Mouse (Mus musculus) liver, postnatal 0 days (tissue): ENCODE results near the gene Eif4h. TPM values are rescaled to one million over a fixed set of nuclear protein-coding genes. Genes with fewer than 3 reads are reported as not detected.
"Not testable (repeated sequence)": the region's sequence is repeated elsewhere in the genome, so short reads cannot be mapped to it uniquely, and the experiment has no call there.

Experiments used
- ATAC-seq: fragments of 200-750 bp; cut with Nextera tagmentation; 2 replicates; pipeline ENCODE4 v1.8.0; 2017; ENCODE audit warnings: mild to moderate bottlenecking, moderate library complexity
- DNase-seq: peaks from one replicate; pipeline ENCODE4 v3.0.0-alpha.2; 2016
- H3K27ac ChIP-seq: fragments of 300-500 bp; sonication (generic); 2 replicates; pipeline ENCODE4 v1.5.1; 2014; ENCODE audit warnings: antibody characterized with exemption, moderate library complexity, mild to moderate bottlenecking, low read depth
- H3K27me3 ChIP-seq: fragments of 300-500 bp; sonication (generic); 2 replicates; pipeline ENCODE4 v1.6.1; 2014; ENCODE audit warnings: low read length, control low read depth, mixed read lengths; ENCODE audit not compliant: insufficient read depth
- H3K36me3 ChIP-seq: fragments of 300-500 bp; sonication (generic); replicated peaks from 2 replicates; pipeline ENCODE4 v1.6.1; 2014; ENCODE audit warnings: mild to moderate bottlenecking, control low read depth, low read length, moderate library complexity, mixed read lengths; ENCODE audit not compliant: insufficient read depth
- H3K4me1 ChIP-seq: fragments of 300-500 bp; sonication (generic); 2 replicates; pipeline ENCODE4 v1.6.1; 2014; ENCODE audit warnings: antibody characterized with exemption, mild to moderate bottlenecking, control low read depth; ENCODE audit not compliant: insufficient read depth
- H3K4me2 ChIP-seq: fragments of 300-500 bp; sonication (generic); 2 replicates; pipeline ENCODE4 v1.6.1; 2014; ENCODE audit warnings: low read depth, mild to moderate bottlenecking, low read length, moderate library complexity, mixed read lengths
- H3K4me3 ChIP-seq: fragments of 300-500 bp; sonication (generic); 2 replicates; pipeline ENCODE4 v1.5.1; 2014; ENCODE audit warnings: low read depth, low read length
- H3K9ac ChIP-seq: fragments of 300-500 bp; sonication (generic); replicated peaks from 2 replicates; pipeline ENCODE4 v1.6.1; 2014; ENCODE audit warnings: mild to moderate bottlenecking, moderate library complexity
- H3K9me3 ChIP-seq: fragments of 300-500 bp; sonication (generic); 2 replicates; pipeline ENCODE4 v1.6.1; 2016; ENCODE audit warnings: mild to moderate bottlenecking, control low read depth, low read length, mixed read lengths
- CTCF ChIP-seq: sonication (generic); IDR thresholded peaks from 2 replicates; pipeline ENCODE4 v1.5.1; 2016; ENCODE audit warnings: antibody characterized with exemption, low read depth
- EP300 ChIP-seq: IDR thresholded peaks from 2 replicates; pipeline ENCODE4 v1.6.1; 2016; ENCODE audit warnings: antibody characterized with exemption, low read depth, mild to moderate bottlenecking
- WGBS: fragments of 180-500 bp; shearing (Covaris S2); extraction: QIAGEN DNeasy Blood & Tissue Kit; methylation state at CpG from one replicate; pipeline ENCODE4 v1.1.7; 2014; ENCODE audit not compliant: insufficient replicate concordance; 5-methylcytosine and 5-hydroxymethylcytosine counted together
- polyA plus RNA-seq: library from polyadenylated mRNA; unstranded; fragments of >200 nt; fragmentation: Nextera tagmentation; extraction: Ambion mirVana; gene quantifications from 2 replicates; pipeline ENCODE4 v1.2.1, GENCODE M21; 2015

Gene Eif4h
- polyA plus RNA-seq, 1 experiment from 2014 or later, result 132 TPM

DNA sequence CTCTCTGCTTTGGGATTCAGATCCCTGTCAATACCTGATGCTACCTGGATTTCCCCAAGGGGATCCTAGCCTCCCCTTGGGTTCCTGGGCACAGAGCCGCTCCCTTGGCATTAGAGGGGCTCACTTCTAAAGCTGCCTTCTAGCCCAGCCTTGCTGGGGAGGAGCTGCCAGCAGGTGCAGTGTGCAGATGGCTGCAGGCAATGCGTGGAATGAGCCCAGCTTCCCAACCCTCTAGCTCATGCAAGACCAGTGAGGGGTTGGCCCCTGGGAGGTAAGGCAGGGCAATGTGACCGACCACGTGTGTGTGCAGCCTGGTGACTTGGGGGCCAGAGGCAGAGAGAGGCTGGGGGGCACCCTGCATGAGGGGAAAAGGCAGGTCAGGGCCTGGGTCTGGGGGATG lies 17.4 kb upstream of the Eif4h start:
- Histone ChIP-seq H3K4me2 (no peak overlapping the region), H3K9me3 (no peaks in the 10 kb centered on the region), H3K9ac (no peak overlapping the region), H3K27ac (no peak overlapping the region), H3K4me3 (no peak overlapping the region), H3K4me1 (no peaks in the 10 kb centered on the region), H3K36me3 (no peaks in the 10 kb centered on the region; the same call in 1 of the 2 replicates), H3K27me3 (no peaks in the 10 kb centered on the region)
- TF ChIP-seq CTCF (no peak), EP300 (no peak)
- no peak for DNase-seq
- WGBS, result 78% methylated on average over 4 of the region's 4 CpGs
- ATAC-seq, result no peak

DNA sequence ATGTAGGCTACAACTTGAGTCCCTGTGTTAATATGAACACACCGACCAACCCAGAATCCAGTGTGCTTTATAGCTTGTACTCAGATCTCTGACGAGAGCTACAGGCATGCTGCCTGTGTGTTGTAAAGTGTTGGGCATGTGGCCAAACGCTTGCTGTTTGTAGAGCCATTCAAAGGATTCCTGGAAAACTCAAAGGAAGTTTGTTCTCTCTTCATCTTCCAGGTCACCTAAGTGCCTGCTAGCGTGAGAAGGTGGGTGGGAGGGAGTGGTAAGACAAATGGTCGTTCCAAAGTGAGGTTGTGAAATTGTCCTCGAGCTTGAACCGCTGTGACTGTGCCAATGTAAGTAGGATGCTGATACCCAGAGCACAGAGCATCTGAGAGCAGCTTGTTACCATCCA lies 12.7 kb upstream of the Eif4h start:
- H3K4me1 ChIP-seq, result no peaks in the 10 kb centered on the region
- no peaks in the 10 kb centered on the region for H3K27me3 ChIP-seq
- H3K36me3 ChIP-seq, result no peaks in the 10 kb centered on the region
- 45% methylated on average over 7 of the region's 7 CpGs for WGBS
- DNase-seq (peak; percentile 32), ATAC-seq (no peak)
- no peak overlapping the region for H3K9ac ChIP-seq
- no peak overlapping the region for H3K4me3 ChIP-seq
- no peaks in the 10 kb centered on the region for H3K9me3 ChIP-seq
- no peak for TF ChIP-seq CTCF
- TF ChIP-seq EP300, result no peak
- H3K4me2 ChIP-seq, result no peak overlapping the region
- H3K27ac ChIP-seq, result no peak overlapping the region

DNA sequence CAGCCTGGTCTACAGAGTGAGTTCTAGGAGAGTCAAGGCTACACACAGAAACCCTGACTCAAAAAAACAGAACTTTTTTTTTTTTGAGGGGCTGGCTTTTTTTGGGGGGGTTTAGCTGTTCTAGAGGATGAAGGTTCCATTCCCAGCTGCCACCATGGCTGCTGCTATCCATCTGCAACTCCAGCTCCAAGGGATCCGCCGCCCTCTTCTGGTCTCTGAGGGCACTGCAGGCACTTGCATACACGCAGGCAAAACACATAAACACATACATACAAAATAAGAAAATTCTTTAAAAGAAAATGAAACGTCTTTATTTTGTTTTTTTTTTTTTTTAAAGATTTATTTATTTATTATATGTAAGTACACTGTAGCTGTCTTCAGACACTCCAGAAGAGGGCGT lies 11.6 kb upstream of the Eif4h start:
- H3K4me3 ChIP-seq, result no peak overlapping the region
- WGBS, result 40% methylated on average over 4 of the region's 5 CpGs
- no peaks in the 10 kb centered on the region for H3K4me1 ChIP-seq
- TF ChIP-seq EP300 (no peak), CTCF (peak; percentile 76)
- no peak overlapping the region for H3K4me2 ChIP-seq
- H3K27me3 ChIP-seq, result no peaks in the 10 kb centered on the region
- no peak overlapping the region for H3K9ac ChIP-seq
- ATAC-seq, result no peak
- no peaks in the 10 kb centered on the region for H3K9me3 ChIP-seq
- no peaks in the 10 kb centered on the region for H3K36me3 ChIP-seq
- H3K27ac ChIP-seq, result no peak overlapping the region
- peak; percentile 75 for DNase-seq

DNA sequence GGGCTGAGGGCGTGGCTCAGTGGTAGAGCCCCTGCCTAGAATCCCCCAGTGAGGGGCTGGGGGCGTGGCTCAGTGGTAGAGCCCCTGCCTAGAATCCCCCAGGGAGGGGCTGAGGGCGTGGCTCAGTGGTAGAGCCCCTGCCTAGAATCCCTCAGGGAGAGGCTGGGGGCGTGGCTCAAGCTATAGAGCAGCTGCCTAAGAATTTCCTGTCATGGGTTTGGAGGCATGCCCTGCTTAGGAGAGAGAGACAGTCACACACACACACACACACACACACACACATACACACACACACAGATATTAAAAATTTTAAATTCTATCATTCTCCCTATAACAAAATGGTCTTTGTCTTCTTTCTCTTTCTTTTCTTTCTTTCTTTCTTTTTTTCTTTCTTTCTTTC lies 9.7 kb upstream of the Eif4h start:
- H3K36me3 ChIP-seq, H3K4me2 ChIP-seq, ATAC-seq, H3K9ac ChIP-seq, H3K4me1 ChIP-seq, H3K9me3 ChIP-seq, H3K27me3 ChIP-seq, DNase-seq, H3K4me3 ChIP-seq, H3K27ac ChIP-seq: not testable (repeated sequence)
- WGBS, result 57% methylated on average over 3 of the region's 4 CpGs

DNA sequence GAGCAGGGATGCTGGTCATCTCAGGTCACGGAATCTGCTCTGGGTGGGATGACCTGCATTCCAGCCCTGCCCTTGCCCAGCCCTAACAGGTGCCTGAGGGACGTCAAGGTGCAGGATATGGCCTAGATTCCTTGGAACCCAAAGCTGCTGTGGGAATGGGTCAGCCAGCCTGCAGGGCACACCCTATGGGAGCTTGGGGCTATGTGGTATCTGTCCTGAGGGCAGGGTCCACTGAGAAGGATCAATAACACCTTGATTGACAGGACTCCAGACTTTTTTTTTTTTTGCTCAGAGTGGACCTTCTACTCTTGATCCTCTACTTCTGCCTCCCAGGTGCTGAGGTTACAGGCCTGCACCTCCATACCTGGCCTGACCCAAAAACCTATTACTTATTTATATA lies 8.1 kb upstream of the Eif4h start:
- Histone ChIP-seq H3K27ac (no peak overlapping the region), H3K4me3 (no peak overlapping the region), H3K36me3 (no peaks in the 10 kb centered on the region), H3K27me3 (no peaks in the 10 kb centered on the region), H3K9ac (no peak overlapping the region), H3K4me2 (no peak overlapping the region), H3K4me1 (peaks cover 3% of the 10 kb centered on the region), H3K9me3 (no peaks in the 10 kb centered on the region)
- 55% methylated on average over 2 of the region's 2 CpGs for WGBS
- no peak for TF ChIP-seq EP300
- DNase-seq (peak; percentile 25), ATAC-seq (peak; percentile 76)

DNA sequence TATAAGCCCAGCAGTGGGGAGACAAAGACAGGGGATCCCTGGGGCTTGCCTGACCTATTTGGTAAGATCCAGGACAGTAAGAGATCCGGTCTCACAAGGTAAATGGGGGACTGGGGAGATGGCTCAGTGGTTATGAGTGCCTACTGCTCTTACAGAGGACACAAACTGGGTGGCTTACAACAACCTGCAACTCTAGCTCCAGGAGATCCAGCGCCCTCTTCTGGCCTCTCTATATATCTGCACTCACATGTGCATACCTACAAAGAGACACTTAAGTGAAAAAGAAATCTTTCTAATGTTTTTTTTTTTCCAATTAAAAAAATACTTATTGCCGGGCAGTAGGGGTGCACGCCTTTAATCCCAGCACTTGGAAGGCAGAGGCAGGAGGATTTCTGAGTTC lies 7.2 kb upstream of the Eif4h start:
- H3K9ac ChIP-seq, result no peak overlapping the region
- 73% methylated on average over 4 of the region's 4 CpGs for WGBS

DNA sequence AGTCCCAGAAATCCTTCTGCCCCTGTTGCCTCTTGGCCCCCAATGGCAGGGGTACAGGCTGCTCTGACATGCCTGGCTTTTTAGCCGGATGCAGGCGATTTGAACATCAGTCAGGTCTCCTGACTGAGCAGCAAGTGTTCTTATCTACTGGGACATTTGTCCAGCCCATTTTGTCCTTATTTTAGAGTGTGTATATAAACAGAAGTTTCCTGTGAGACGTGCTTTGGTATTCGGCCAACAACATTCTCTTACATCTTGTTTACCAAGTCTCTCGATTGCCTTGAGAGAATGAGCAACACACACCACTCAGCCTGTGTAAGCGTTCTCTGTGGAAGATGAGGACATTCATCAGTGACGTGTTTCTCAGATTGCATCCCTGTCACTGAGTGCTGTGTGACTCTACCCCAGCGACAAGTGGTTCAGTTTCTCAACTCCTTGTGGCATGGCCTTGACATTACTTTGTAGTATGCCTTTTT lies 5.4 kb upstream of the Eif4h start:
- WGBS, result 38% methylated on average over 8 of the region's 8 CpGs
- DNase-seq (no peak), ATAC-seq (peak; percentile 65)
- peak overlapping the region; percentile 66 for H3K27ac ChIP-seq
- H3K4me3 ChIP-seq, result no peak overlapping the region
- no peaks in the 10 kb centered on the region for H3K9me3 ChIP-seq
- no peak overlapping the region for H3K4me2 ChIP-seq
- no peak for TF ChIP-seq CTCF
- peak; percentile 66; the same call in 1 of the 2 replicates for TF ChIP-seq EP300
- H3K36me3 ChIP-seq, result no peaks in the 10 kb centered on the region
- no peak overlapping the region for H3K9ac ChIP-seq
- H3K27me3 ChIP-seq, result no peaks in the 10 kb centered on the region
- H3K4me1 ChIP-seq, result peaks cover 5% of the 10 kb centered on the region

More for the DNA sequence above, 7.2 kb upstream of the Eif4h start:
- no peak overlapping the region for H3K4me2 ChIP-seq
- H3K27me3 ChIP-seq, result no peaks in the 10 kb centered on the region
- DNase-seq (no peak), ATAC-seq (no peak)
- no peak overlapping the region for H3K27ac ChIP-seq
- no peaks in the 10 kb centered on the region for H3K9me3 ChIP-seq
- peaks cover 3% of the 10 kb centered on the region for H3K4me1 ChIP-seq
- no peaks in the 10 kb centered on the region for H3K36me3 ChIP-seq
- H3K4me3 ChIP-seq, result no peak overlapping the region
- 0 out of 2 replicates have a peak, but pooled peaks have one; percentile 6 for TF ChIP-seq CTCF
- TF ChIP-seq EP300, result no peak
